Mouse (Mus musculus): Measurements from ENCODE around the gene Etv5. TPM values are rescaled to one million over a fixed set of nuclear protein-coding genes. Genes with fewer than 3 reads are reported as not detected.
A peak's percentile ranks its signal among the peaks of the same experiment; 100 is the strongest.

The Etv5 gene
- total RNA-seq, 2 experiments from 2014 or later: 44.8 to 45.4 TPM

- no peak for TF ChIP-seq CTCF (conservative IDR thresholded peaks at IDR 0.05)
- Histone ChIP-seq H3K4me3 (no peak overlapping the region), H3K27ac (no peak overlapping the region)
- no peak for DNase-seq (ENCODE audit: low spot score in 2 of 2)
Observed at GRCm38 (mm10) chr16:22441317-22441716, 1.8 kb upstream of the Etv5 start.

- DNase-seq (ENCODE audit: low spot score in 2 of 2): peak; percentile 37 to 65
- TF ChIP-seq CTCF (conservative IDR thresholded peaks at IDR 0.05): peak; percentile 61
- Histone ChIP-seq H3K4me3 (peak overlapping the region; percentile 74), H3K27ac (peak overlapping the region; percentile 90)
Observed at GRCm38 (mm10) chr16:22440269-22440668, 750 bp upstream of the Etv5 start.

GRCm38 (mm10) chr16:22438441-22439373 lies 812 bp downstream of the Etv5 start:
- TF ChIP-seq CTCF (conservative IDR thresholded peaks at IDR 0.05): no peak
- DNase-seq (ENCODE audit: low spot score in 2 of 2): peak; percentile 69
- Histone ChIP-seq H3K27ac (peak overlapping the region; percentile 93), H3K4me3 (peak overlapping the region; percentile 74)

GRCm38 (mm10) chr16:22436106-22436505 lies 3.4 kb downstream of the Etv5 start:
- Histone ChIP-seq H3K4me3 (no peak overlapping the region), H3K27ac (no peak overlapping the region)
- DNase-seq (ENCODE audit: low spot score in 2 of 2): no peak
- TF ChIP-seq CTCF (conservative IDR thresholded peaks at IDR 0.05): no peak

- peak overlapping the region; percentile 32; the same call in 1 of the 2 replicates for H3K27ac ChIP-seq
- no peak overlapping the region for H3K4me3 ChIP-seq
- TF ChIP-seq CTCF (conservative IDR thresholded peaks at IDR 0.05): no peak
- no peak for DNase-seq (ENCODE audit: low spot score in 2 of 2)
Observed at GRCm38 (mm10) chr16:22434530-22434929, 5.0 kb downstream of the Etv5 start.

- TF ChIP-seq CTCF (conservative IDR thresholded peaks at IDR 0.05): no peak
- Histone ChIP-seq H3K27ac (peak overlapping the region; percentile 18; the same call in 1 of the 2 replicates), H3K4me3 (no peak overlapping the region)
- DNase-seq (ENCODE audit: low spot score in 2 of 2): no peak
Observed at GRCm38 (mm10) chr16:22433944-22434343, 5.6 kb downstream of the Etv5 start.

GRCm38 (mm10) chr16:22431773-22432172 lies 7.7 kb downstream of the Etv5 start:
- no peak overlapping the region for H3K4me3 ChIP-seq
- DNase-seq (ENCODE audit: low spot score in 2 of 2): no peak
- no peak overlapping the region for H3K27ac ChIP-seq
- no peak for TF ChIP-seq CTCF (conservative IDR thresholded peaks at IDR 0.05)

GRCm38 (mm10) chr16:22431335-22431734 lies 8.2 kb downstream of the Etv5 start:
- Histone ChIP-seq H3K4me3 (no peak overlapping the region), H3K27ac (no peak overlapping the region)
- no peak for TF ChIP-seq CTCF (conservative IDR thresholded peaks at IDR 0.05)
- no peak for DNase-seq (ENCODE audit: low spot score in 2 of 2)

- no peak for TF ChIP-seq CTCF (conservative IDR thresholded peaks at IDR 0.05)
- Histone ChIP-seq H3K27ac (peak overlapping the region; percentile 61; the same call in 1 of the 2 replicates), H3K4me3 (no peak overlapping the region)
- DNase-seq (ENCODE audit: low spot score in 2 of 2): peak; percentile 83 to 84
Observed at GRCm38 (mm10) chr16:22430211-22430951, 9.1 kb downstream of the Etv5 start.

GRCm38 (mm10) chr16:22429377-22429776 lies 10.1 kb downstream of the Etv5 start:
- TF ChIP-seq CTCF (conservative IDR thresholded peaks at IDR 0.05): no peak
- peak overlapping the region; percentile 1 for H3K4me3 ChIP-seq

GRCm38 (mm10) chr16:22428853-22429341 lies 10.6 kb downstream of the Etv5 start:
- H3K27ac ChIP-seq: peak overlapping the region; percentile 61
- peak overlapping the region; percentile 1 for H3K4me3 ChIP-seq
- TF ChIP-seq CTCF (conservative IDR thresholded peaks at IDR 0.05): peak; percentile 69
- peak; percentile 86 to 93 for DNase-seq (ENCODE audit: low spot score in 2 of 2)

More at GRCm38 (mm10) chr16:22429377-22429776, 10.1 kb downstream of the Etv5 start:
- DNase-seq (ENCODE audit: low spot score in 2 of 2): no peak
- H3K27ac ChIP-seq: peak overlapping the region; percentile 61

- DNase-seq (ENCODE audit: low spot score in 2 of 2): no peak
- no peak for TF ChIP-seq CTCF (conservative IDR thresholded peaks at IDR 0.05)
- no peak overlapping the region for H3K4me3 ChIP-seq
- no peak overlapping the region for H3K27ac ChIP-seq
Observed at GRCm38 (mm10) chr16:22426866-22427265, 12.7 kb downstream of the Etv5 start.

- Histone ChIP-seq H3K27ac (0 out of 2 replicates have a peak overlapping the region, but pooled peaks have one; percentile 7), H3K4me3 (no peak overlapping the region)
- TF ChIP-seq CTCF (conservative IDR thresholded peaks at IDR 0.05): no peak
- DNase-seq (ENCODE audit: low spot score in 2 of 2): no peak
Observed at GRCm38 (mm10) chr16:22422256-22422655, 17.3 kb downstream of the Etv5 start.
